ENCODE assay signal across 7 mouse cellular contexts in genomic region chr17:53879006-53879675, GRCm38 (mm10). TPM values are rescaled to one million over a fixed set of nuclear protein-coding genes. Genes with fewer than 3 reads are reported as not detected.
A peak's percentile ranks its signal among the peaks of the same experiment; 100 is the strongest.
DNase-seq lines count a peak whose midpoint lies in the region.
"Not testable (repeated sequence)": the region's sequence is repeated elsewhere in the genome, so short reads cannot be mapped to it uniquely, and the experiment has no call there.
"Had no signal": no experiment of that assay in that cellular context is flagged by ENCODE, and none has a peak within 500 bp of the region (broad histone marks: within the 10 kb centered on the region; RNA-seq: fewer than 3 reads in every experiment).

No protein-coding gene starts in this region.

- in situ Hi-C loops in ES-E14 (cut with MboI; ENCODE audit: low sequenced_read_pairs in 2 of 2, unreplicated experiment in 2 of 2) = not testable (repeated sequence)

- not testable (repeated sequence) for H3K4me1 ChIP-seq in ES-E14 (ENCODE audit: control insufficient read depth in 2 of 2, insufficient read depth in 2 of 2, low read length in 2 of 2, poor library complexity in 1 of 2)

- H3K36me3 ChIP-seq in ES-E14 (ENCODE audit: control insufficient read depth, insufficient read depth, low read length, poor library complexity, severe bottlenecking) = not testable (repeated sequence)

- H3K4me3 ChIP-seq in ES-E14 (ENCODE audit: insufficient read depth in 1 of 2, low read depth in 1 of 2, low read length in 2 of 2, poor library complexity in 1 of 2, severe bottlenecking in 1 of 2) = not testable (repeated sequence)

- not testable (repeated sequence) for H3K9me3 ChIP-seq in ES-E14 (ENCODE audit: control insufficient read depth, insufficient read depth, low read depth, low read length)

- peak overlapping the region; percentile 22; the same call in 1 of the 2 replicates for H3K27ac ChIP-seq in ES-E14 (ENCODE audit: insufficient read depth, low read depth, low read length, poor library complexity, severe bottlenecking)

- not testable (repeated sequence) for H3K9ac ChIP-seq in ES-E14 (ENCODE audit: insufficient read depth, low read depth, low read length, poor library complexity, severe bottlenecking)

- not testable (repeated sequence) for DNase-seq in ES-E14 (ENCODE audit: low read depth, low spot score)
- DNase-seq in kidney, adult 11 months = peak; percentile 37
- peak; percentile 44 to 56 for DNase-seq in kidney, adult 8-10 months
- peak; percentile 7 for DNase-seq in kidney, postnatal 10 days
- peak; percentile 34 to 51 for DNase-seq in kidney, postnatal 36 days

RNA-seq across cellular contexts. Expression of gene Sult1c2, which starts 33.0 kb away (rescaled TPM):
- not detected in 2 replicates for total RNA-seq in ES-E14 (2012; rRNA removed)
- total RNA-seq: forebrain, postnatal 0 days; MEL had no signal
